ENCODE assay signal across 9 mouse cellular contexts in genomic region chr9:96818128-96818821, GRCm38 (mm10).
DNase-seq lines count a peak whose midpoint lies in the region; ATAC-seq lines count a peak whose summit lies in the region.
"Had no signal": no experiment of that assay in that cellular context is flagged by ENCODE, and none has a peak within 500 bp of the region (broad histone marks: within the 10 kb centered on the region; RNA-seq: fewer than 3 reads in every experiment).

No protein-coding gene starts in this region.

- no peak for DNase-seq in frontal cortex, postnatal 10 days (ENCODE audit: low spot score in 2 of 2)
- DNase-seq in T-cell, adult 2 months (ENCODE audit: low spot score): peak; percentile 62
- DNase-seq in embryo, embryonic 9.5 days (ENCODE audit: extremely low spot score): peak; percentile 74
- peak; percentile 70 for DNase-seq in heart, postnatal 4 days
- DNase-seq in kidney, postnatal 4 days: peak; percentile 55 to 72
- peak; percentile 83 for DNase-seq in splenic B cell, adult 2 months (ENCODE audit: low read depth, low spot score)

- no peaks in the 10 kb centered on the region for H3K36me3 ChIP-seq in splenic B cell, adult 2 months (ENCODE audit: control insufficient read depth, insufficient read depth, low read length, poor library complexity, severe bottlenecking)
- H3K36me3 ChIP-seq: limb, embryonic 15.5 days had no signal

- H3K27me3 ChIP-seq in splenic B cell, adult 2 months (ENCODE audit: control insufficient read depth, insufficient read depth, low read length, poor library complexity, severe bottlenecking): no peaks in the 10 kb centered on the region
- H3K27me3 ChIP-seq: limb, embryonic 15.5 days had no signal

- ATAC-seq in frontal cortex, adult (ENCODE audit: low TSS enrichment): peak; percentile 78
- peak; percentile 86 for ATAC-seq in megakaryocyte-erythroid progenitor cell, adult 5-6 weeks (replicated peaks; ENCODE audit: low FRiP score, low TSS enrichment, poor library complexity, severe bottlenecking)

Comparison
In these comparisons a context has a peak if more than half of its experiments do, and no peak if none do; other contexts are left out.
1. DNase-seq: peak in T-cell, adult 2 months (single experiment), embryo, embryonic 9.5 days (single experiment), heart, postnatal 4 days (single experiment), kidney, postnatal 4 days (2 of 2) and splenic B cell, adult 2 months (single experiment); none in frontal cortex, postnatal 10 days (0 of 2).